Mouse (Mus musculus): ENCODE measurements around the gene Olfr545. TPM values are rescaled to one million over a fixed set of nuclear protein-coding genes. Genes with fewer than 3 reads are reported as not detected.

Olfr545 gene
- polyA plus RNA-seq, 1 experiment = not detected

DNA sequence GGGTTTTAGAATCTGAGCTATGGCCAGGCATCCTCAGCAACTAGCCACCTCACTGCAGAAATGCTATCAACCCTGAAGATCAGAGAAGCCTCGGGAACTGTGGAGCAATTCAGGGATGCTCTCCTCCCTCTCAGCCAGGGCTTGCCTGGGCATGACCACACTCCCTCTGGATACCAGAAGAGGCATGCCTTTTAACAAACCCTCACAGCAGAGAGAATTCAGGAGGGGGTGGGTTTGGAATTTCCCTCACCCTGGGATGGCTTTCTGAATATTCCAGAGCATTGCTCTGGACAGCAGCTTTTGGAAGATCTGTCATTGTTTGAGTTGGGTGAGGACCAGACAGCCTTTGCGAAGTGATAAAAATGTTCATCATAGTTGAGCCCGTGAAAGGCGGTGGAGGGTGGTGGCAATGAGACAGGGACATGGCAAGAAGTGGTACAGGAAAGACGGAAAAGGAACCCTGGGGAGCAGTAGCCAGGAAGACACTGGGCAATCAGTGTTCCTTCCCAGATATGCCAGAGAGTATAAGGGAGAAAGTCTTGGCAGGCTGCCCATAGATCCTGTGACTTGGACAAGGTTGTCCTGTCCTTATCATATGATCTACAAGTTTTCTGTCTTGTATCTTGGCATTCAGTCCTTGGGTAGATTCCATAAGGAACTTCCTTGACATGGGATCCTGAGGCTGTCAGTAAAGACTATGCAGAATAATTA, 19.9 kb downstream of the Olfr545 start:
- Histone ChIP-seq H3K27me3 (replicated peaks; ENCODE audit: control insufficient read depth, insufficient read depth, low read length) (no peaks in the 10 kb centered on the region), H3K4me1 (ENCODE audit: control insufficient read depth, insufficient read depth, low read length) (no peaks in the 10 kb centered on the region), H3K4me3 (ENCODE audit: insufficient read depth, low read depth, low read length) (no peak overlapping the region), H3K27ac (ENCODE audit: insufficient read depth, low read depth, low read length) (peak overlapping the region; percentile 16), H3K36me3 (ENCODE audit: control insufficient read depth, insufficient read depth, low read length) (no peaks in the 10 kb centered on the region)
- WGBS = 44% methylated on average over 5 of the region's 5 CpGs
- peak; percentile 78 for DNase-seq
- no peak for TF ChIP-seq CTCF (conservative IDR thresholded peaks at IDR 0.05; ENCODE audit: insufficient read depth, insufficient read length, low read depth, low read length)
- TF ChIP-seq POLR2A (IDR thresholded peaks at IDR 0.05; ENCODE audit: low read depth, low read length) = no peak

DNA sequence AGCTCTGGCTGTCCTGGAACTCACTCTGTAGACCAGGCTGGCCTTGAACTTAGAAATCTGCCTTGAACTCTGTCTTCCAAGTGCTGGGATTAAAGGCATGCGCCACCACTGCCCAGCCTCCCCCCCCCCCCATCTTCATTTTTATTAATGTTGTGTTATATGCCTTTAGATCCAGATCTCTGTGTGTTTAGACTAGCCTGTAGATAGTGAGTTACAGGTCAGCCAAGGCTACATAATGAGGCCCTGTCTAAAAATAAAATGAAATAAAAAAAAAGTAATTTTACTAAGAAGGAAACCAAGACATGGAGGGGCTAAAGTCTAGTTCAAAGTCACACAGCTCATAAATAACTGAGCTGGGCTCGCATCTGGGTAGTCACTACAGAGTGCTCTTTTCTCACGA, 20.4 kb downstream of the Olfr545 start:
- 55% methylated on average over 3 of the region's 3 CpGs for WGBS

DNA sequence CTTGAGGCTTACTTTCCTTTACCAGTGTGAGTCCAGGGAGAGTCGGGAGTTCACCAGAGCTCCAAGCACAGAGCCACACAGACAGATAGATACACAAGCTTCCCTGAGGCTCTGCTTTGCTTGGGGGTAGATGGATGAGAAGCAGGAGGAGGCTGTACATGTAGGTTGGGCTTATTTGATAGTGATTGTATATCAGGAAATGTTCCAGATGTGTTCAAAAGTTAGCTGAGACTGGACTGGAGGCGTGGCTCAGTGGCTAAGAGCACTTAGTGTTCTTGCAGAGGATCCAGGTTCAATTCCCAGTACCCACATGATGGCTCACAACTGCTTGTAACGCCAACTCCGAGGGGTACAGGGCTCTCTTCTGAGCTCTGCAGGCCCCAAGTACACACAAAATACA, 20.9 kb downstream of the Olfr545 start:
- Histone ChIP-seq H3K27ac (ENCODE audit: insufficient read depth, low read depth, low read length) (no peak overlapping the region), H3K27me3 (replicated peaks; ENCODE audit: control insufficient read depth, insufficient read depth, low read length) (no peaks in the 10 kb centered on the region), H3K4me3 (ENCODE audit: insufficient read depth, low read depth, low read length) (no peak overlapping the region), H3K4me1 (ENCODE audit: control insufficient read depth, insufficient read depth, low read length) (no peaks in the 10 kb centered on the region), H3K36me3 (ENCODE audit: control insufficient read depth, insufficient read depth, low read length) (no peaks in the 10 kb centered on the region)
- WGBS = 95% methylated on average over 4 of the region's 4 CpGs
- no peak for DNase-seq
- TF ChIP-seq POLR2A (IDR thresholded peaks at IDR 0.05; ENCODE audit: low read depth, low read length) (no peak), CTCF (conservative IDR thresholded peaks at IDR 0.05; ENCODE audit: insufficient read depth, insufficient read length, low read depth, low read length) (no peak)

More for the DNA sequence above, 20.4 kb downstream of the Olfr545 start:
- Histone ChIP-seq H3K36me3 (ENCODE audit: control insufficient read depth, insufficient read depth, low read length) (no peaks in the 10 kb centered on the region), H3K27ac (ENCODE audit: insufficient read depth, low read depth, low read length) (no peak overlapping the region), H3K4me3 (ENCODE audit: insufficient read depth, low read depth, low read length) (no peak overlapping the region), H3K4me1 (ENCODE audit: control insufficient read depth, insufficient read depth, low read length) (no peaks in the 10 kb centered on the region), H3K27me3 (replicated peaks; ENCODE audit: control insufficient read depth, insufficient read depth, low read length) (no peaks in the 10 kb centered on the region)
- no peak for DNase-seq
- TF ChIP-seq POLR2A (IDR thresholded peaks at IDR 0.05; ENCODE audit: low read depth, low read length) (no peak), CTCF (conservative IDR thresholded peaks at IDR 0.05; ENCODE audit: insufficient read depth, insufficient read length, low read depth, low read length) (no peak)

DNA sequence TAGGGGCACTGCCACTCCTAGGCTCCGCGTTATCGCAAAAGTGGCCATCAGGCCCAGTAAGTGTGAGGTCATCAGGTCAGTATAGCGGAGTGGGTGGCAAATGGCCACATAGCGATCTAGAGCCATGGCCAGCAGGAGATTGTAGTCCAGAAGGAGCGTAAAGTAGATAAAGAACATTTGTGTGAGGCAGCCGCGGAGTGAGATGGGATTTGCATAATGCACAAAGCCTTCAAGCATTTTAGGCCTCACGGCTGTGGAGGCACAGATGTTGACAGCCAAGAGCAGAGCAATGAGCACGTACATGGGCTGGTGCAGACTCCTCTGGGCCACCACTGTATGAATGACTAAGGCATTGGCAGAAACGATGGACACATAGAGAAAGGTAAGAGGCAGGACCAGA, 22.0 kb downstream of the Olfr545 start:
- DNase-seq = no peak
- Histone ChIP-seq H3K27me3 (replicated peaks; ENCODE audit: control insufficient read depth, insufficient read depth, low read length) (no peaks in the 10 kb centered on the region), H3K36me3 (ENCODE audit: control insufficient read depth, insufficient read depth, low read length) (no peaks in the 10 kb centered on the region), H3K4me1 (ENCODE audit: control insufficient read depth, insufficient read depth, low read length) (no peaks in the 10 kb centered on the region), H3K27ac (ENCODE audit: insufficient read depth, low read depth, low read length) (no peak overlapping the region), H3K4me3 (ENCODE audit: insufficient read depth, low read depth, low read length) (no peak overlapping the region)
- WGBS = 93% methylated on average over 11 of the region's 11 CpGs
- TF ChIP-seq POLR2A (IDR thresholded peaks at IDR 0.05; ENCODE audit: low read depth, low read length) = no peak
- no peak for TF ChIP-seq CTCF (conservative IDR thresholded peaks at IDR 0.05; ENCODE audit: insufficient read depth, insufficient read length, low read depth, low read length)

DNA sequence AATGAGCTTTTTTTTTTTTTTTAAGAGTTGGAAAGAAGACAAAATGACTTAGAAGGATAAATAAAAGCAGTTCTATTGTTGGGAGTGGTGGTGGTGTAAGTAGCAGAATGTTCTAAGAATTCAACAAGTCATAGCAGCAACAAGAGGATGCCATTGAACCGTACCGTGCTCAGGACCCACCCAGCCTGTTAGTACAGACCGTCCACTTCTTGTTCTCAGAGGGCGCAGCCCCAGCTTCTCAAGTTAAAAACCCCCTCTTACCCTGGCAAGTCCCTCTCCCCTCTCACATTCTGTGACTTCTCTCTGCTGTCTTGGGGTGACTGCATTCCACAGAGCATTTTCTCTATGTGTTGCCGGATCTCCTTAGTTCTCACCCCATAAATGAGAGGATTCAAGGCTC, 22.8 kb downstream of the Olfr545 start:
- DNase-seq = no peak
- no peaks in the 10 kb centered on the region for H3K36me3 ChIP-seq (ENCODE audit: control insufficient read depth, insufficient read depth, low read length)
- TF ChIP-seq POLR2A (IDR thresholded peaks at IDR 0.05; ENCODE audit: low read depth, low read length) (no peak), CTCF (conservative IDR thresholded peaks at IDR 0.05; ENCODE audit: insufficient read depth, insufficient read length, low read depth, low read length) (no peak)
- WGBS = 95% methylated on average over 5 of the region's 5 CpGs
- H3K27me3 ChIP-seq (replicated peaks; ENCODE audit: control insufficient read depth, insufficient read depth, low read length) = no peaks in the 10 kb centered on the region
- no peaks in the 10 kb centered on the region for H3K4me1 ChIP-seq (ENCODE audit: control insufficient read depth, insufficient read depth, low read length)
- H3K27ac ChIP-seq (ENCODE audit: insufficient read depth, low read depth, low read length) = no peak overlapping the region
- no peak overlapping the region for H3K4me3 ChIP-seq (ENCODE audit: insufficient read depth, low read depth, low read length)

DNA sequence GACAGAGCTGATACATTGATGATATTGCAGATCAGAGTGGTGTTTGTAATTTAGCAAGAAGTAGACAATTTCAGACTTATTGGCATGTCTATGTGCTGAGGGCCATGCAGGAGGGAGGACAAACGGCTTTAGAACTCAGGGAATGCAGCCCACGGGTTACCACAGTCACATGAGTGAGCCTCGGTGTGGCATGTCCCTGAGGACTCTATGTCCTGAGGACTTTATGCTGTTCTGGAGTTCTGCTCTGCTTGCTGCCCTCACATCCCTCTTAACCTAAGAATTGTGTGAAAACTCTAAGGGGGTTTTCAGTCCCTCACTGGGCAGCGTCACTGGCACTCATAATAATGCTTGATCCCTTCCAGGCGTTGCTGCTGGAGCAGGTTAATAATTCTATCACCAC, 26.7 kb downstream of the Olfr545 start:
- DNase-seq = no peak
- no peaks in the 10 kb centered on the region for H3K4me1 ChIP-seq (ENCODE audit: control insufficient read depth, insufficient read depth, low read length)
- 22% methylated on average over 5 of the region's 5 CpGs for whole genome bisulfite sequencing
- no peak overlapping the region for H3K4me3 ChIP-seq (ENCODE audit: insufficient read depth, low read depth, low read length)
- no peaks in the 10 kb centered on the region; the same call in 1 of the 2 replicates for H3K36me3 ChIP-seq (ENCODE audit: control insufficient read depth, insufficient read depth, low read length)
- no peaks in the 10 kb centered on the region for H3K27me3 ChIP-seq (replicated peaks; ENCODE audit: control insufficient read depth, insufficient read depth, low read length)
- H3K27ac ChIP-seq (ENCODE audit: insufficient read depth, low read depth, low read length) = no peak overlapping the region
- TF ChIP-seq POLR2A (IDR thresholded peaks at IDR 0.05; ENCODE audit: low read depth, low read length) (no peak), CTCF (conservative IDR thresholded peaks at IDR 0.05; ENCODE audit: insufficient read depth, insufficient read length, low read depth, low read length) (no peak)

DNA sequence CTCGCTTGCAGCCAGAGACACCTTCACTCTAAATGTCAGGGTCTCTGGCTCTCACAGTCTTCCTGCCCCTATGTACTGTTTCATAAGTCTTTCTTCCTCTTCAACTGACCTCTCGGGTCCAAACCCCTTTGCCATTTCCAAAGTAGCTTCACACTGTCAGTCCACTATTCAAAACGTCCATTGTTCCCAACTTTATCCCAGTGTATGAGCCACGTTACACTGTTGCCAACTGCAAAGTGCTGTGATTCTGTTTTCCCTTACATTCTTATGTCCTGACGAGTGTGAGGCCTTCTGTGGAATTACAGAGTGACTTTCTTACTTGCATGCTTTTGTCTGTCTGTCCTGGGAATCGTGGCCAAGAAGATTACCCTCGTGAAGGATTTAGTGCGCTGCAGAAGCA, 31.8 kb downstream of the Olfr545 start:
- Histone ChIP-seq H3K27me3 (replicated peaks; ENCODE audit: control insufficient read depth, insufficient read depth, low read length) (no peaks in the 10 kb centered on the region), H3K4me3 (ENCODE audit: insufficient read depth, low read depth, low read length) (no peak overlapping the region), H3K4me1 (ENCODE audit: control insufficient read depth, insufficient read depth, low read length) (no peaks in the 10 kb centered on the region), H3K27ac (ENCODE audit: insufficient read depth, low read depth, low read length) (no peak overlapping the region), H3K36me3 (ENCODE audit: control insufficient read depth, insufficient read depth, low read length) (peaks cover 2% of the 10 kb centered on the region)
- TF ChIP-seq POLR2A (IDR thresholded peaks at IDR 0.05; ENCODE audit: low read depth, low read length) (no peak), CTCF (conservative IDR thresholded peaks at IDR 0.05; ENCODE audit: insufficient read depth, insufficient read length, low read depth, low read length) (no peak)
- 94% methylated on average over 8 of the region's 8 CpGs for WGBS
- no peak for DNase-seq
